Mouse (Mus musculus): ENCODE results near the gene Arhgef25. TPM values are rescaled to one million over a fixed set of nuclear protein-coding genes. Genes with fewer than 3 reads are reported as not detected.

The Arhgef25 gene
- polyA plus RNA-seq, 1 experiment, result 5.6 TPM

GRCm38 (mm10) chr10:127143228-127143627 lies 46.7 kb downstream of the Arhgef25 start:
- no peak for DNase-seq
- Histone ChIP-seq H3K36me3 (ENCODE audit: control insufficient read depth, insufficient read depth, low read length) (no peaks in the 10 kb centered on the region), H3K27me3 (ENCODE audit: control insufficient read depth, insufficient read depth, low read length) (no peaks in the 10 kb centered on the region), H3K4me1 (replicated peaks; ENCODE audit: control insufficient read depth, insufficient read depth, low read length) (peaks cover 32% of the 10 kb centered on the region), H3K27ac (ENCODE audit: control insufficient read depth, insufficient read depth, low read length) (no peak overlapping the region; the same call in 1 of the 2 replicates), H3K4me3 (ENCODE audit: control insufficient read depth, insufficient read depth, low read length) (no peak overlapping the region)
- TF ChIP-seq POLR2A (IDR thresholded peaks at IDR 0.05; ENCODE audit: control insufficient read depth, extremely low read depth, insufficient read depth, low read length, poor library complexity), result no peak
- TF ChIP-seq CTCF (IDR thresholded peaks at IDR 0.05; ENCODE audit: borderline replicate concordance, control insufficient read depth, extremely low read depth, insufficient read depth, low read length, poor library complexity), result no peak
- 96% methylated on average over 8 of the region's 8 CpGs for WGBS

GRCm38 (mm10) chr10:127141500-127141899 lies 48.4 kb downstream of the Arhgef25 start:
- Histone ChIP-seq H3K4me3 (ENCODE audit: control insufficient read depth, insufficient read depth, low read length) (0 out of 2 replicates have a peak overlapping the region, but pooled peaks have one; percentile 15), H3K27ac (ENCODE audit: control insufficient read depth, insufficient read depth, low read length) (peak overlapping the region; percentile 70), H3K36me3 (ENCODE audit: control insufficient read depth, insufficient read depth, low read length) (no peaks in the 10 kb centered on the region), H3K27me3 (ENCODE audit: control insufficient read depth, insufficient read depth, low read length) (no peaks in the 10 kb centered on the region), H3K4me1 (replicated peaks; ENCODE audit: control insufficient read depth, insufficient read depth, low read length) (peaks cover 43% of the 10 kb centered on the region)
- TF ChIP-seq POLR2A (IDR thresholded peaks at IDR 0.05; ENCODE audit: control insufficient read depth, extremely low read depth, insufficient read depth, low read length, poor library complexity) (no peak), CTCF (IDR thresholded peaks at IDR 0.05; ENCODE audit: borderline replicate concordance, control insufficient read depth, extremely low read depth, insufficient read depth, low read length, poor library complexity) (no peak)
- 5% methylated on average over 8 of the region's 8 CpGs for WGBS
- DNase-seq, result peak; percentile 66

- no peaks in the 10 kb centered on the region for H3K27me3 ChIP-seq (ENCODE audit: control insufficient read depth, insufficient read depth, low read length)
- H3K27ac ChIP-seq (ENCODE audit: control insufficient read depth, insufficient read depth, low read length), result peak overlapping the region; percentile 72
- H3K4me3 ChIP-seq (ENCODE audit: control insufficient read depth, insufficient read depth, low read length), result no peak overlapping the region
- peaks cover 48% of the 10 kb centered on the region for H3K4me1 ChIP-seq (replicated peaks; ENCODE audit: control insufficient read depth, insufficient read depth, low read length)
- 60% methylated on average over 11 of the region's 11 CpGs for WGBS
- TF ChIP-seq CTCF (IDR thresholded peaks at IDR 0.05; ENCODE audit: borderline replicate concordance, control insufficient read depth, extremely low read depth, insufficient read depth, low read length, poor library complexity) (no peak), POLR2A (IDR thresholded peaks at IDR 0.05; ENCODE audit: control insufficient read depth, extremely low read depth, insufficient read depth, low read length, poor library complexity) (no peak)
- H3K36me3 ChIP-seq (ENCODE audit: control insufficient read depth, insufficient read depth, low read length), result no peaks in the 10 kb centered on the region
- no peak for DNase-seq
Observed at GRCm38 (mm10) chr10:127140971-127141370, 48.9 kb downstream of the Arhgef25 start.

- Histone ChIP-seq H3K27ac (ENCODE audit: control insufficient read depth, insufficient read depth, low read length) (no peak overlapping the region), H3K4me1 (replicated peaks; ENCODE audit: control insufficient read depth, insufficient read depth, low read length) (peaks cover 48% of the 10 kb centered on the region), H3K27me3 (ENCODE audit: control insufficient read depth, insufficient read depth, low read length) (no peaks in the 10 kb centered on the region), H3K4me3 (ENCODE audit: control insufficient read depth, insufficient read depth, low read length) (no peak overlapping the region), H3K36me3 (ENCODE audit: control insufficient read depth, insufficient read depth, low read length) (no peaks in the 10 kb centered on the region)
- TF ChIP-seq CTCF (IDR thresholded peaks at IDR 0.05; ENCODE audit: borderline replicate concordance, control insufficient read depth, extremely low read depth, insufficient read depth, low read length, poor library complexity) (no peak), POLR2A (IDR thresholded peaks at IDR 0.05; ENCODE audit: control insufficient read depth, extremely low read depth, insufficient read depth, low read length, poor library complexity) (no peak)
- 83% methylated on average over 18 of the region's 18 CpGs for WGBS
- no peak for DNase-seq
Observed at GRCm38 (mm10) chr10:127138328-127139141, 51.3 kb downstream of the Arhgef25 start.

GRCm38 (mm10) chr10:127137896-127138295 lies 52.0 kb downstream of the Arhgef25 start:
- H3K4me3 ChIP-seq (ENCODE audit: control insufficient read depth, insufficient read depth, low read length), result no peak overlapping the region
- 88% methylated on average over 3 of the region's 3 CpGs for WGBS
- peaks cover 48% of the 10 kb centered on the region for H3K4me1 ChIP-seq (replicated peaks; ENCODE audit: control insufficient read depth, insufficient read depth, low read length)
- no peaks in the 10 kb centered on the region for H3K27me3 ChIP-seq (ENCODE audit: control insufficient read depth, insufficient read depth, low read length)
- DNase-seq, result no peak
- peak overlapping the region; percentile 60 for H3K27ac ChIP-seq (ENCODE audit: control insufficient read depth, insufficient read depth, low read length)
- TF ChIP-seq POLR2A (IDR thresholded peaks at IDR 0.05; ENCODE audit: control insufficient read depth, extremely low read depth, insufficient read depth, low read length, poor library complexity) (no peak), CTCF (IDR thresholded peaks at IDR 0.05; ENCODE audit: borderline replicate concordance, control insufficient read depth, extremely low read depth, insufficient read depth, low read length, poor library complexity) (no peak)
- no peaks in the 10 kb centered on the region for H3K36me3 ChIP-seq (ENCODE audit: control insufficient read depth, insufficient read depth, low read length)

- no peaks in the 10 kb centered on the region for H3K36me3 ChIP-seq (ENCODE audit: control insufficient read depth, insufficient read depth, low read length)
- WGBS, result 4% methylated on average over 4 of the region's 4 CpGs
- DNase-seq, result peak; percentile 50
- H3K27ac ChIP-seq (ENCODE audit: control insufficient read depth, insufficient read depth, low read length), result peak overlapping the region; percentile 88
- TF ChIP-seq CTCF (IDR thresholded peaks at IDR 0.05; ENCODE audit: borderline replicate concordance, control insufficient read depth, extremely low read depth, insufficient read depth, low read length, poor library complexity), result no peak
- TF ChIP-seq POLR2A (IDR thresholded peaks at IDR 0.05; ENCODE audit: control insufficient read depth, extremely low read depth, insufficient read depth, low read length, poor library complexity), result no peak
- no peaks in the 10 kb centered on the region for H3K27me3 ChIP-seq (ENCODE audit: control insufficient read depth, insufficient read depth, low read length)
- H3K4me3 ChIP-seq (ENCODE audit: control insufficient read depth, insufficient read depth, low read length), result no peak overlapping the region
- H3K4me1 ChIP-seq (replicated peaks; ENCODE audit: control insufficient read depth, insufficient read depth, low read length), result peaks cover 38% of the 10 kb centered on the region
Observed at GRCm38 (mm10) chr10:127136510-127136909, 53.4 kb downstream of the Arhgef25 start.

Data from thymus, adult 2 months (tissue).